Mouse (Mus musculus): ENCODE measurements around the gene Cd160.

DNA sequence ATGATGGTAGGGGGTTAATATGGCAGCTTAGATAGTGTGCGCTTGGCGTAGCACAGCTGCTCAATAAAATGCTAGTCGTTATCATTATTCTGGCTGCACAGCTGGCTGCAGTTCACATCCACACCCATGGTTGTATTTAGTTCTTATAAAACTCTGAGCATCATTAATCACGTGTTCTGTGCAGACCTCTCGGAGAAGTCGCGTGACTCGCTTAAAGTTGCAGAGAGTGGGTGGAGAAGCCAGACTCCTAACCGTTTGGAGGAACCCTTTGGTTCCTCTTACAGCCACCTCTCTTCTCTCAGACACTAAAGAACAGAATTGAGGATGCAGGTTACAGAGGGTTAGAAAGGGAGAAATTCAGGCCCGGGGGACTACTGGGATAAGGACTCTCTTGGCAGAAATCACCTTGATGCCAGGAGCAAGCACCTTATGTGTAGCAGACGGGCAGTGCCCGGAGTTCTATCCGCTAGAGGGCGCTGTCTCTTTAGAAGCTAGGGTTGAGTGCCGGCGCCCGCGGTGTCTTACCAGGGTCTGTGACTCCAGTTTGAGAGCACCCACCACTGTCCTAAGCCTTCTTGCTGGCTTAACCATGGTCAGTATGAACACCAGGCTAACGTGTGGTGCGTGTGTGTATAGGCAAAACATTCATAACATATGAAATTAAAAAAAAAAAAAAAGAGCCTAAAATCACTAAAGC is 16.6 kb downstream of the Cd160 start:
- TF ChIP-seq CTCF (IDR thresholded peaks at IDR 0.05) (peak; percentile 76), EP300 (IDR thresholded peaks at IDR 0.05) (no peak)
